Mouse (Mus musculus): Measurements from ENCODE around the gene Ptov1. TPM values are rescaled to one million over a fixed set of nuclear protein-coding genes. Genes with fewer than 3 reads are reported as not detected.

Ptov1 gene
- polyA plus RNA-seq, 1 experiment: 66.2 TPM

DNA sequence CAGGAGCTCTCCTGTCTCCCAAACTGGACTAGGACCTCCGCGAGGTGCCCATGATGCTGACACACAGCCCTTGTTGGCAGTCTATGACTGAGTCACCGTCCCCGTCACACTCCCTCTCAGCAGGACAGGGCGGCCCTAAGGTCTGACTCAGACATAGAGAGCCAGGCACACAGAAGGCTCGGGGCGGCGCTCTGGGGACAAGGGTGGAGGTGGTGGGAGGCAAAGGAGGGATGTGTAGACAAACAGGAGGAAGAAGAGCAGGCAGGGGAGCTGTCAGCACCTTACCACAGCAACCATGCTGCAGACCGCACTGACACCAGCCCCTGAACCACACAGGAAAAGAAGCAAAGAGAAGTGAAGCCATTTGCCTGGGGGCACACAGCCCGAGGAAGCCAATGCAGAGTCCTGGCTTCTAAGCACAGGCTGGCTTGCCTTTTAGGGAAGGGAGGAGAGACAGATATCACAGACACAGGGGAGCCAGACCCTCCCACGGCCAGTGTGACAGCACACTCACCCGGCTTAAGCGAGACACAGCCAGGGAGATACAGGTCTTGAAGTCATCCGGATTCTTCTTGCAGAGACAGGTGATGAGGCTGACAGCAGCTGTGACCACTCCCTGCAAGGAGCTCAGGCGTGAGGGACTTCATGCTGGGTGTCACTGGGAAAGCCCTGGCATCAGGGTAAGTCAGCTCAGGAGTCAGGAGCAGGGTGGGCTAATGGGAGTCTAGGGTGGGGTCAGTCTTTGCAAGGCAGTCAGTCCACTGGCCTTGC lies 39.3 kb upstream of the Ptov1 start:
- no peaks in the 10 kb centered on the region for H3K4me1 ChIP-seq (ENCODE audit: control insufficient read depth, insufficient read depth, insufficient read length)
- no peak for DNase-seq (ENCODE audit: low read depth in 1 of 2, low spot score in 2 of 2)
- TF ChIP-seq POLR2A (IDR thresholded peaks at IDR 0.05; ENCODE audit: low read depth, low read length) (no peak), CTCF (IDR thresholded peaks at IDR 0.05; ENCODE audit: extremely low read depth, insufficient read depth, insufficient read length, insufficient replicate concordance) (no peak)
- H3K36me3 ChIP-seq (ENCODE audit: control insufficient read depth, insufficient read depth, low read length): peaks cover 32% of the 10 kb centered on the region
- no peak overlapping the region for H3K4me3 ChIP-seq (ENCODE audit: extremely low read depth, insufficient read depth, insufficient read length)
- no peak overlapping the region for H3K27ac ChIP-seq (ENCODE audit: insufficient read depth, low read length)
- 76% methylated on average over 15 of the region's 15 CpGs for WGBS
- H3K27me3 ChIP-seq (ENCODE audit: control insufficient read depth, insufficient read depth, low read length): no peaks in the 10 kb centered on the region

DNA sequence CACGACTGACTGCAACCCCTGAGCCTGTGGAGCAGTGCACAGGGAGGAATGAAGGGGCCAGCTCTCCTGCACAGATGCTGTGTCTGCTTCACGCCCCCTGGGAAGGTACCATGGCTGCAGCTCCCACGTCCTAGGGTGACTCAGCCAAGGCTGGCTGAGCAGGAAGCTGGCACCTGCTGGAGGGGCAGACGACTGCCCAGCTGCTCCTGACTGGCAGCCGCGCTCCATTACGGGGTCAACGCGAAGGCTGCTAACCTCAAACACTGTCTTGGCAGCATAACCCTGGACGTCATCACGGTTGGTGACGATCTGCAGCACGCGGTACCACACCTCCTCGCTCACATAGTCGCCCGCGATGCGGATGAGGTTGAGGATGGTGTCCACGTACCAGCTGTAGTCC lies 35.8 kb upstream of the Ptov1 start:
- Histone ChIP-seq H3K27ac (ENCODE audit: insufficient read depth, low read length) (no peak overlapping the region), H3K4me1 (ENCODE audit: control insufficient read depth, insufficient read depth, insufficient read length) (peaks cover 5% of the 10 kb centered on the region; the same call in 1 of the 2 replicates), H3K36me3 (ENCODE audit: control insufficient read depth, insufficient read depth, low read length) (peaks cover 33% of the 10 kb centered on the region), H3K4me3 (ENCODE audit: extremely low read depth, insufficient read depth, insufficient read length) (no peak overlapping the region), H3K27me3 (ENCODE audit: control insufficient read depth, insufficient read depth, low read length) (no peaks in the 10 kb centered on the region)
- DNase-seq (ENCODE audit: low read depth in 1 of 2, low spot score in 2 of 2): no peak
- TF ChIP-seq CTCF (IDR thresholded peaks at IDR 0.05; ENCODE audit: extremely low read depth, insufficient read depth, insufficient read length, insufficient replicate concordance) (no peak), POLR2A (IDR thresholded peaks at IDR 0.05; ENCODE audit: low read depth, low read length) (no peak)
- 90% methylated on average over 20 of the region's 20 CpGs for WGBS

GRCm38 (mm10) chr7:44901230-44901722 lies 31.7 kb upstream of the Ptov1 start:
- Histone ChIP-seq H3K27me3 (ENCODE audit: control insufficient read depth, insufficient read depth, low read length) (no peaks in the 10 kb centered on the region), H3K4me3 (ENCODE audit: extremely low read depth, insufficient read depth, insufficient read length) (peak overlapping the region; percentile 69), H3K27ac (ENCODE audit: insufficient read depth, low read length) (peak overlapping the region; percentile 91), H3K36me3 (ENCODE audit: control insufficient read depth, insufficient read depth, low read length) (peaks cover 21% of the 10 kb centered on the region), H3K4me1 (ENCODE audit: control insufficient read depth, insufficient read depth, insufficient read length) (peaks cover 12% of the 10 kb centered on the region)
- DNase-seq (ENCODE audit: low read depth in 1 of 2, low spot score in 2 of 2): peak; percentile 45 to 56
- peak; percentile 10; the same call in 1 of the 2 replicates for TF ChIP-seq CTCF (IDR thresholded peaks at IDR 0.05; ENCODE audit: extremely low read depth, insufficient read depth, insufficient read length, insufficient replicate concordance)
- TF ChIP-seq POLR2A (IDR thresholded peaks at IDR 0.05; ENCODE audit: low read depth, low read length): no peak
- WGBS: 16% methylated on average over 21 of the region's 21 CpGs

DNA sequence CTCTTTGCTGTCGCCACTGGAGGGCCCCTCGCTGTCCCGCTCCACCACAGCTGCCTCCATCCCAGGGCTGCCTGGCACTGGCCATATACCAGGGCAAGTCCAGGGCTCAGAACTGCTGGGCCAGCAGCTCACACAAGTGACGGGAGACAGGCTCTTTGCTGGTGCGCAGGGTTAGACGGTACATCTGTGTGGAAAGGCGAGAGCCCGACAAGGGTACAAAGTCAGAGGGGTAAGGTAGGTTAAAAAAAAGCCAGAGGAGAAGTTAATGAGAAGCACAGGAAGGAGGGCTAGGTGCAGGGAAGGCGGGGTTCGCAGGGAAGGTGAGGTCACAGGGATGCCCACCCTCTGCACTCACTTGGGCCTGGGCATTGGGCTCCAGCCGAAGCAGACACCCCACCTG lies 31.0 kb upstream of the Ptov1 start:
- no peak overlapping the region for H3K27ac ChIP-seq (ENCODE audit: insufficient read depth, low read length)
- DNase-seq (ENCODE audit: low read depth in 1 of 2, low spot score in 2 of 2): no peak
- TF ChIP-seq CTCF (IDR thresholded peaks at IDR 0.05; ENCODE audit: extremely low read depth, insufficient read depth, insufficient read length, insufficient replicate concordance) (no peak), POLR2A (IDR thresholded peaks at IDR 0.05; ENCODE audit: low read depth, low read length) (no peak)
- whole genome bisulfite sequencing: 96% methylated on average over 11 of the region's 11 CpGs
- peaks cover 15% of the 10 kb centered on the region for H3K36me3 ChIP-seq (ENCODE audit: control insufficient read depth, insufficient read depth, low read length)
- H3K4me3 ChIP-seq (ENCODE audit: extremely low read depth, insufficient read depth, insufficient read length): no peak overlapping the region
- no peaks in the 10 kb centered on the region for H3K27me3 ChIP-seq (ENCODE audit: control insufficient read depth, insufficient read depth, low read length)
- H3K4me1 ChIP-seq (ENCODE audit: control insufficient read depth, insufficient read depth, insufficient read length): peaks cover 12% of the 10 kb centered on the region

DNA sequence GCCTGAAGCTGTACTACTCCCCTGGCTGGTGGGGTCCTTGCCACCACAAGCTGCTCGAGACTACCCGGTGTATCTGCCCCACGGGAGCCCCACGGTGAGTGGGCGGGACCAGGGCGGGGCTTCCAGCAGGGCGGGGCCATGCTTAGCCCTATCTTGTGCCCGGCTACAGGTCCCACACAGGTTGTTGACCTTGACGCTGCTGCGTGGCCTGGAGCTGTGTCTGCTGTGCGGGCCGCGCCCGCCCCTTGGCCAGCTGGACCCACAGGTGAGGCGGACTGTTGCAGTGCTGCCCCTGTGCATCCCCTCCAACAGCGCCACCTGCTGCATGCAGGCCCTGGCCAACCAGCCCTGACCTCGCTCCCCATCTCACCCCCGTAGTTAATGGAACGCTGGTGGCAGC lies 29.0 kb upstream of the Ptov1 start:
- peaks cover 15% of the 10 kb centered on the region for H3K4me1 ChIP-seq (ENCODE audit: control insufficient read depth, insufficient read depth, insufficient read length)
- peaks cover 5% of the 10 kb centered on the region for H3K36me3 ChIP-seq (ENCODE audit: control insufficient read depth, insufficient read depth, low read length)
- no peak overlapping the region for H3K27ac ChIP-seq (ENCODE audit: insufficient read depth, low read length)
- no peaks in the 10 kb centered on the region for H3K27me3 ChIP-seq (ENCODE audit: control insufficient read depth, insufficient read depth, low read length)
- no peak for TF ChIP-seq CTCF (IDR thresholded peaks at IDR 0.05; ENCODE audit: extremely low read depth, insufficient read depth, insufficient read length, insufficient replicate concordance)
- TF ChIP-seq POLR2A (IDR thresholded peaks at IDR 0.05; ENCODE audit: low read depth, low read length): no peak
- no peak for DNase-seq (ENCODE audit: low read depth in 1 of 2, low spot score in 2 of 2)
- no peak overlapping the region for H3K4me3 ChIP-seq (ENCODE audit: extremely low read depth, insufficient read depth, insufficient read length)
- WGBS: 72% methylated on average over 19 of the region's 19 CpGs

- DNase-seq (ENCODE audit: low read depth in 1 of 2, low spot score in 2 of 2): no peak
- H3K36me3 ChIP-seq (ENCODE audit: control insufficient read depth, insufficient read depth, low read length): peaks cover 2% of the 10 kb centered on the region
- H3K27me3 ChIP-seq (ENCODE audit: control insufficient read depth, insufficient read depth, low read length): no peaks in the 10 kb centered on the region
- H3K27ac ChIP-seq (ENCODE audit: insufficient read depth, low read length): peak overlapping the region; percentile 83
- WGBS: 40% methylated on average over 10 of the region's 10 CpGs
- H3K4me3 ChIP-seq (ENCODE audit: extremely low read depth, insufficient read depth, insufficient read length): peak overlapping the region; percentile 92
- peaks cover 11% of the 10 kb centered on the region for H3K4me1 ChIP-seq (ENCODE audit: control insufficient read depth, insufficient read depth, insufficient read length)
- TF ChIP-seq POLR2A (IDR thresholded peaks at IDR 0.05; ENCODE audit: low read depth, low read length) (no peak), CTCF (IDR thresholded peaks at IDR 0.05; ENCODE audit: extremely low read depth, insufficient read depth, insufficient read length, insufficient replicate concordance) (no peak)
Measured at GRCm38 (mm10) chr7:44896499-44896898, 26.9 kb upstream of the Ptov1 start.
